Mouse (Mus musculus): ENCODE data around the gene Ttc9c.

Ttc9c gene

GRCm38 (mm10) chr19:8773409-8773808 is 45.7 kb downstream of the Ttc9c start:
- no peak for DNase-seq

DNA sequence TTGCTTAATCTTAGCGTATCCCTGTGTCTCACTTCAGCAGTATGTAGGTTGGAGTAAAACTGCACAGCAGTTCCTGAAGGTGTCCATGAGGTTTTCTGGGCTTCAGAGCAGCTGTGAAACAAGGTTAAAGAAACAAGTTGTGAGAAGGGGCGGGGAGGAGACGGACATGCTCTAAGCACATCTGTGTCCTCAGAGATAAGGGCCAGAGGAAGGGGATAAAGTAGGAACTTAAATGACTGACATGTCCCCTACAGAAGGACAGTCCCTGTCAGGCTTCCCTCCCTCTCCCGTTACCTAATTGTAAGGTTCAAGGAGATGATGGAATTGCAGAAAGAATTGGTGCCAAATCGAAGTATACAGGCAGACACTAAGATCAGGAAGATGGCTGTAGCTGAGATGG is 46.1 kb downstream of the Ttc9c start:
- DNase-seq, result no peak

- DNase-seq, result peak; percentile 66 to 77
Measured at GRCm38 (mm10) chr19:8770567-8771270, 48.4 kb downstream of the Ttc9c start, which contains the start of gene Tmem223. Gene Tmem223, plus strand, starts transcription at chr19:8770996.

GRCm38 (mm10) chr19:8765562-8765961 is 53.6 kb downstream of the Ttc9c start:
- DNase-seq, result no peak

- no peak for DNase-seq
Measured at GRCm38 (mm10) chr19:8763276-8763675, 55.9 kb downstream of the Ttc9c start.

GRCm38 (mm10) chr19:8760757-8761156 is 58.4 kb downstream of the Ttc9c start:
- no peak for DNase-seq

Data from spleen, adult 18-20 months (tissue).